Mouse (Mus musculus) megakaryocyte, embryonic 14.5 days (primary cell): Measurements from ENCODE around the gene Asic2.

Experiments
- FLI1 ChIP-seq: IDR thresholded peaks from 2 replicates; pipeline ENCODE4 v1.6.1; 2012; ENCODE audit warnings: low read length, inconsistent platforms, mixed read lengths
- GATA1 ChIP-seq: IDR thresholded peaks from 3 replicates; pipeline ENCODE4 v1.6.1; 2012; ENCODE audit warnings: mixed read lengths, low read length, inconsistent platforms, borderline replicate concordance

DNA sequence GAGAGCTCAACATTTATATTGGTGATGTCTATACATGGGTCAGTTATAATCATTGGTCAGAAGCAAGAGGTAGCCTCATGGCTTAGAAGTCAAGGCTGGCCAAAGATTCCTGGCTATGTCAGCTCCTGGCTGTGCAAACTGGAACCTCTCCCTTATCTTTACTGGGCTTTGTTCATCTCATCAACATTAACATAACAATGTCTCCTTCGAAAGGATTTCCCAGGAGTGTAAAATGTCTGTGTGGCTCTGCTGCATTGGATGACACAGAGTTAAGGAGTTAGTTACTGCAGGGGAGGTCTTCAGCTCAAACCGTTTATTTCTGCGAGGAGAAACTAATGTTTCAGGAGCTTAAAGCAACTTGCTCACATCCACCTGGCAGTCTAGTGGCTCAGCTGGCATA lies 926.6 kb downstream of the Asic2 start:
- TF ChIP-seq GATA1 (no peak), FLI1 (no peak)
